8 mouse cellular contexts compared by ENCODE assay signal in the genomic region with DNA sequence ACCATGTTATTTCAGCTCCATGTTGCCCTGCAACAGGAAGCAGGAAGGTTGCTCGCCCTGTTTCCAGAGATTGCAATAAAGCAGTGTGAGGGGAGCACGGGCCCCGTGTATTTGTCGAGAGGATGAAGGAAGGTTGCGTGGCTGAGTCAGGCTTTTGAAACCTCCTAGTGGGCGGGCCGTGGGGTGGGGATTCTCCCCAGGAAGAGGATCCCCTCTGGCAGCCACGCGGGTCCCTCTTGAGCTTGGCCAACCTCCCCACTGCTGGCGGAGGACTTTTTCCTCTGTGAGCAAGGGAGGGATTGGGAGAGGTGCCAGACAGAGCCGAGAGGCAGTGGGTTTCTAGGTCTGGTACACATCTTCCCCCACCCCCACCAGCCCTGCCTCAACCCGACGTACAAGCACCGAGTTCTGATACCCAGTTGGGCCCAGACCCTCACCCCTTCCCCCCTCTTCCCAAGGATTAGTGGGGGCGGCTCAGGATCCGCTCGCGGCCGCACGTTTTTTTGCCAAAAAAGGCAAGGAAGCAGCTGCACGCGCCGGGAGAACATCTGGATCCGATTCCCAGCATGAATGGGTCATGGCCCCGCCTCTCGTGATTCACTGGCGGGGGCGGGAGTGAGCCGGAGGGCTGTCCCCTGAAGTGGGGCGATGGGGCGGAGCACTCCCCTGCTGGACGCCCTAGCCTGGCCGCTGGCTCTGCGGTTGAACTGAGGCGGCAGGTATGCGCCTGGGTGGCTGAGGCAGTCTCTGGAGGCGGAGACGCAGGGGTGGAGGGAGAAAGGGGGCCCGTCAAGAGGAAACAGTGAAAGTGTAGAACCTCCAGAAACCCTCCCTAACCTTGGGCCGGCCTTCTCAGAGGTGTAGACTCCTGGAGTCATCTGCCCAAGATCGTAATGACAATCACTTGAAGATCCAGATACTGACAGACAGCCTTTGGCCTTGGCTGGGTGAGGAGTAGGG. TPM values are rescaled to one million over a fixed set of nuclear protein-coding genes. Genes with fewer than 3 reads are reported as not detected.
DNase-seq lines count a peak whose midpoint lies in the region; ATAC-seq and TF ChIP-seq lines count a peak whose summit lies in the region.

No protein-coding gene starts in this region.

- no peaks in the 10 kb centered on the region for H3K27me3 ChIP-seq in heart, embryonic 13.5 days (replicated peaks)
- H3K27me3 ChIP-seq in kidney, postnatal 0 days (ENCODE audit: insufficient read depth, low read length), result no peaks in the 10 kb centered on the region
- H3K27me3 ChIP-seq in liver, embryonic 14.5 days (ENCODE audit: control insufficient read depth, insufficient read depth, low read length), result no peaks in the 10 kb centered on the region
- H3K27me3 ChIP-seq in stomach, embryonic 14.5 days (ENCODE audit: control insufficient read depth, insufficient read depth, low read length), result no peaks in the 10 kb centered on the region

- peaks cover 25% of the 10 kb centered on the region for H3K36me3 ChIP-seq in heart, embryonic 13.5 days
- H3K36me3 ChIP-seq in kidney, postnatal 0 days (ENCODE audit: insufficient read depth, low read length), result no peaks in the 10 kb centered on the region
- no peaks in the 10 kb centered on the region; the same call in 1 of the 2 replicates for H3K36me3 ChIP-seq in liver, embryonic 14.5 days (replicated peaks; ENCODE audit: control insufficient read depth, insufficient read depth, low read depth)
- no peaks in the 10 kb centered on the region; the same call in 1 of the 2 replicates for H3K36me3 ChIP-seq in stomach, embryonic 14.5 days (ENCODE audit: control insufficient read depth, insufficient read depth, low read length)

- H3K9me3 ChIP-seq in heart, embryonic 13.5 days, result no peaks in the 10 kb centered on the region
- no peaks in the 10 kb centered on the region for H3K9me3 ChIP-seq in kidney, postnatal 0 days (replicated peaks; ENCODE audit: low read length)
- no peaks in the 10 kb centered on the region for H3K9me3 ChIP-seq in liver, embryonic 14.5 days (ENCODE audit: control insufficient read depth, low read length)
- H3K9me3 ChIP-seq in stomach, embryonic 14.5 days (ENCODE audit: control insufficient read depth, low read depth, low read length), result no peaks in the 10 kb centered on the region

- peak; percentile 39; the same call in 1 of the 2 replicates for TF ChIP-seq CTCF in kidney, postnatal 0 days (IDR thresholded peaks at IDR 0.05; ENCODE audit: low read depth)
- peak; percentile 40 for TF ChIP-seq CTCF in liver, embryonic 14.5 days (IDR thresholded peaks at IDR 0.05; ENCODE audit: low read depth)

- DNase-seq in layer of hippocampus, adult 11-12 months (ENCODE audit: low spot score), result peak; percentile 69
- no peak for DNase-seq in layer of hippocampus, adult 9-10 months (ENCODE audit: low spot score)
- peak; percentile 94 for DNase-seq in fibroblast of lung, adult 2 months (ENCODE audit: low read depth)
- peak; percentile 97 for DNase-seq in kidney, postnatal 0 days (ENCODE audit: low spot score)
- peak; percentile 60 to 69 (median 63) for DNase-seq in liver, embryonic 14.5 days (ENCODE audit: low read depth in 3 of 3, low spot score in 3 of 3)
- peak; percentile 66 to 76 for DNase-seq in natural killer cell, adult 2 months (ENCODE audit: low spot score in 2 of 2)

- WGBS in heart, embryonic 13.5 days, result 1% methylated on average over 41 of the region's 41 CpGs
- under 1% methylated on average over 41 of the region's 41 CpGs for WGBS in kidney, postnatal 0 days
- WGBS in liver, embryonic 14.5 days (ENCODE audit: insufficient replicate concordance), result 3% methylated on average over 41 of the region's 41 CpGs
- WGBS in stomach, embryonic 14.5 days, result 1% methylated on average over 41 of the region's 41 CpGs

- no peak for TF ChIP-seq EP300 in liver, embryonic 14.5 days (IDR thresholded peaks at IDR 0.05; ENCODE audit: low read depth)

- peaks cover 55% of the 10 kb centered on the region for H3K4me1 ChIP-seq in heart, embryonic 13.5 days
- H3K4me1 ChIP-seq in kidney, postnatal 0 days (replicated peaks; ENCODE audit: insufficient read depth, low read length), result peaks cover 30% of the 10 kb centered on the region
- H3K4me1 ChIP-seq in liver, embryonic 14.5 days (replicated peaks; ENCODE audit: control insufficient read depth in 2 of 2, insufficient read depth in 2 of 2, low read length in 1 of 2), result peaks cover 38 to 42% of the 10 kb centered on the region in 2 experiments
- peaks cover 37% of the 10 kb centered on the region for H3K4me1 ChIP-seq in stomach, embryonic 14.5 days (ENCODE audit: control insufficient read depth, insufficient read depth, low read length)

- H3K9ac ChIP-seq in heart, embryonic 13.5 days, result peak overlapping the region; percentile 75
- peak overlapping the region; percentile 24; the same call in 1 of the 2 replicates for H3K9ac ChIP-seq in kidney, postnatal 0 days (ENCODE audit: low read depth, low read length)
- H3K9ac ChIP-seq in liver, embryonic 14.5 days (replicated peaks), result peak overlapping the region; percentile 61
- H3K9ac ChIP-seq in stomach, embryonic 14.5 days (replicated peaks; ENCODE audit: low read depth, low read length), result no peak overlapping the region

- H3K27ac ChIP-seq in heart, embryonic 13.5 days (replicated peaks), result peak overlapping the region; percentile 94
- H3K27ac ChIP-seq in kidney, postnatal 0 days, result peak overlapping the region; percentile 75
- H3K27ac ChIP-seq in liver, embryonic 14.5 days, result peak overlapping the region; percentile 51
- peak overlapping the region; percentile 90 for H3K27ac ChIP-seq in stomach, embryonic 14.5 days (ENCODE audit: low read length)

- ATAC-seq in heart, embryonic 13.5 days (ENCODE audit: extremely low read depth, insufficient number of reproducible peaks, low FRiP score, low TSS enrichment), result peak; percentile 79
- peak; percentile 79 for ATAC-seq in kidney, postnatal 0 days (replicated peaks; ENCODE audit: low FRiP score, low read depth)
- peak; percentile 75 for ATAC-seq in liver, embryonic 14.5 days (ENCODE audit: insufficient read depth)
- ATAC-seq in stomach, embryonic 14.5 days (ENCODE audit: insufficient number of reproducible peaks, insufficient read depth, low FRiP score, low read depth), result peak; percentile 90

- H3K4me2 ChIP-seq in heart, embryonic 13.5 days, result peak overlapping the region; percentile 79
- H3K4me2 ChIP-seq in kidney, postnatal 0 days (ENCODE audit: low read length), result peak overlapping the region; percentile 54
- H3K4me2 ChIP-seq in liver, embryonic 14.5 days (ENCODE audit: low read depth), result peak overlapping the region; percentile 80
- H3K4me2 ChIP-seq in stomach, embryonic 14.5 days (replicated peaks; ENCODE audit: low read depth, low read length), result peak overlapping the region; percentile 37

- H3K4me3 ChIP-seq in heart, embryonic 13.5 days, result peak overlapping the region; percentile 51
- peak overlapping the region; percentile 30 for H3K4me3 ChIP-seq in kidney, postnatal 0 days (replicated peaks; ENCODE audit: low read depth, low read length)
- peak overlapping the region; percentile 52 to 59 for H3K4me3 ChIP-seq in liver, embryonic 14.5 days (ENCODE audit: insufficient read depth in 1 of 2, low read depth in 2 of 2, low read length in 2 of 2)
- peak overlapping the region; percentile 10 for H3K4me3 ChIP-seq in stomach, embryonic 14.5 days (ENCODE audit: low read depth, low read length)

RNA-seq across cellular contexts. Expression of gene Sf3a3, which starts 5.8 kb away (rescaled TPM):
- 92.4 and 96.2 TPM in 2 replicates for polyA plus RNA-seq in heart, embryonic 13.5 days (2015; fragmentation: Nextera tagmentation; extraction: Ambion mirVana)
- 92.4 and 103 TPM in 2 replicates for polyA plus RNA-seq in kidney, postnatal 0 days (2015; fragmentation: Nextera tagmentation; extraction: Ambion mirVana)
- polyA plus RNA-seq in liver, embryonic 14.5 days (2012; rRNA removed), result 21.2 and 42.1 TPM in 2 replicates
- 59.2 and 63.6 TPM in 2 replicates for polyA plus RNA-seq in liver, embryonic 14.5 days (2014; fragmentation: Nextera tagmentation; extraction: Ambion mirVana)
- 145 and 150 TPM in 2 replicates for polyA plus RNA-seq in stomach, embryonic 14.5 days (2014; fragmentation: Nextera tagmentation; extraction: Ambion mirVana)

RNA-seq across cellular contexts. Expression of gene Fhl3, which starts 8.3 kb away (rescaled TPM):
- polyA plus RNA-seq in heart, embryonic 13.5 days (2015; fragmentation: Nextera tagmentation; extraction: Ambion mirVana), result 6.7 and 7.4 TPM in 2 replicates
- 9.4 and 10.0 TPM in 2 replicates for polyA plus RNA-seq in kidney, postnatal 0 days (2015; fragmentation: Nextera tagmentation; extraction: Ambion mirVana)
- 2.8 TPM in 2 replicates for polyA plus RNA-seq in liver, embryonic 14.5 days (2012; rRNA removed)
- polyA plus RNA-seq in liver, embryonic 14.5 days (2014; fragmentation: Nextera tagmentation; extraction: Ambion mirVana), result 2.7 and 2.9 TPM in 2 replicates
- 19.5 and 20.4 TPM in 2 replicates for polyA plus RNA-seq in stomach, embryonic 14.5 days (2014; fragmentation: Nextera tagmentation; extraction: Ambion mirVana)

RNA-seq across cellular contexts. Expression of gene Utp11, which starts 15.4 kb away (rescaled TPM):
- 48.9 and 50.6 TPM in 2 replicates for polyA plus RNA-seq in heart, embryonic 13.5 days (2015; fragmentation: Nextera tagmentation; extraction: Ambion mirVana)
- polyA plus RNA-seq in kidney, postnatal 0 days (2015; fragmentation: Nextera tagmentation; extraction: Ambion mirVana), result 61.8 and 63.0 TPM in 2 replicates
- polyA plus RNA-seq in liver, embryonic 14.5 days (2012; rRNA removed), result 7.5 and 16.4 TPM in 2 replicates
- polyA plus RNA-seq in liver, embryonic 14.5 days (2014; fragmentation: Nextera tagmentation; extraction: Ambion mirVana), result 20.8 and 22.4 TPM in 2 replicates
- polyA plus RNA-seq in stomach, embryonic 14.5 days (2014; fragmentation: Nextera tagmentation; extraction: Ambion mirVana), result 73.9 and 74.2 TPM in 2 replicates

RNA-seq across cellular contexts. Expression of gene Inpp5b, which starts 32.9 kb away (rescaled TPM):
- 14.1 and 17.6 TPM in 2 replicates for polyA plus RNA-seq in heart, embryonic 13.5 days (2015; fragmentation: Nextera tagmentation; extraction: Ambion mirVana)
- polyA plus RNA-seq in kidney, postnatal 0 days (2015; fragmentation: Nextera tagmentation; extraction: Ambion mirVana), result 21.8 and 27.0 TPM in 2 replicates
- 36.6 and 40.3 TPM in 2 replicates for polyA plus RNA-seq in liver, embryonic 14.5 days (2012; rRNA removed)
- polyA plus RNA-seq in liver, embryonic 14.5 days (2014; fragmentation: Nextera tagmentation; extraction: Ambion mirVana), result 36.7 and 40.0 TPM in 2 replicates
- 27.4 and 31.1 TPM in 2 replicates for polyA plus RNA-seq in stomach, embryonic 14.5 days (2014; fragmentation: Nextera tagmentation; extraction: Ambion mirVana)

RNA-seq across cellular contexts. Expression of gene Pou3f1, which starts 52.2 kb away (rescaled TPM):
- polyA plus RNA-seq in heart, embryonic 13.5 days (2015; fragmentation: Nextera tagmentation; extraction: Ambion mirVana), result 0.15 and 0.28 TPM in 2 replicates
- 0.43 and 0.57 TPM in 2 replicates for polyA plus RNA-seq in kidney, postnatal 0 days (2015; fragmentation: Nextera tagmentation; extraction: Ambion mirVana)
- 0.01 and 0.02 TPM in 2 replicates for polyA plus RNA-seq in liver, embryonic 14.5 days (2012; rRNA removed)
- polyA plus RNA-seq in liver, embryonic 14.5 days (2014; fragmentation: Nextera tagmentation; extraction: Ambion mirVana), result not detected in 2 replicates
- polyA plus RNA-seq in stomach, embryonic 14.5 days (2014; fragmentation: Nextera tagmentation; extraction: Ambion mirVana), result 0.10 and 0.42 TPM in 2 replicates
